Mouse (Mus musculus) spleen, adult 18-20 months (tissue): ENCODE measurements around the gene Csrp3.

Experiments used
- DNase-seq, 2 experiments: peaks; one replicate each; pipeline ENCODE4 v3.0.0; 2022; ENCODE audit warnings: mixed read lengths in 2 of 2

Gene Csrp3

DNA sequence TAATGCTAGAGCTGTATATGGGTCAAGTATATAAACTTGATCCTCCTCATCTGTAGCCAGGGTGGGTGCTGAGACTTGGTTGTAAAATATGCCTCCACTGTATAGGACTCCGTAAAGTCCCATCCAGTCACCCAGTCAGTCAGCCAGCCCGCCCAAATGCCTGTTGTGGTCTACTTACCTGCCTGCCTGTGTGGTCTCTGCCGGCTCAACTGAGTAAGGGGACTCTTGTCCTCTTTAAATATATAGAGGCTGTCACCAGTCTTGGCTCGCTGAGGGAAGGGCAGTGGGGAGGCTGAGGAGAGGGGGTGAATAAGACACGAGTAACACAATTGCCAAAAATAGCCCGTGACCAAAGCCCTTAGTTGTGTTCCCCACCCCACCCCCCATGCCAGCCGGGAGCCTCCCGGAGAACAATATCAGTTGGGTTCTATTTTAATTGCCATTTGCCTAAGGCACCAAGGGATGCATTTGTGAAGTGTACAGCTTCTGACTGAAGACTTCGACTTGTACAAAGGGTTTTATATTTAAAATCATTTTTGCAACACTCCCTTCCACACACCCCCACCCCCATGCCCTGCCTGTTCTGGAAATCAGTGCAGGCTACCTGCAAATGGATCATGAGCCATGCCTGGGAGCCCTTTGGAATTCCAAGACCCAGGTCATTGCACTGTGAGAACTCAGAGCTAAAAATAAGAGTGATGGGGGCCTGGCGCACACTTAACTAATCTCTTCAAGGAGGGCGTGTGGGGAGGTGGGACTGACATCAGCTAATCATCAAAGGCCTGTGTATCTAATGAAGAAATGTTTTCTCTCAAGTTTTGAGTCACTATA, at the start of gene Csrp3:
Gene Csrp3, minus strand, starts transcription at position 214 of the 831 bp plus-strand sequence.
- DNase-seq: no peak

DNA sequence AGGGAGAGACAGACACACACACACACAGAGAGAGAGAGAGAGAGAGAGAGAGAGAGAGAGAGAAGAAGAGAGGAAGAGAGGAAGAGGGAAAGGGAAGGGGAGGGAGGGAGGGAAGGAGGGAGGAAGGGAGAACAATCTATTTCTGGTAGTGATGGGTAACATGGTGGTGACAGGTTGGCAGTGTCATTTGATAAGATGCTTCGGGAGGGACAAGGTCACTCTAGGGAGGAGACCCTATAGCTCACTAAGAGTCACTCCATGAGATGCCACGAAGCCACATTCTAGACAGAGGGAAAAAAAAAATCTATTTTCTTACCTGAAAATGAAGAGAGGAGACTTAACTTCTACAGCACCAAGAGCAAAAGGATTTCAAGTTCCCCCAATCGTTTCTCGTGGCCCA, 48.2 kb upstream of the Csrp3 start:
- DNase-seq: no peak

DNA sequence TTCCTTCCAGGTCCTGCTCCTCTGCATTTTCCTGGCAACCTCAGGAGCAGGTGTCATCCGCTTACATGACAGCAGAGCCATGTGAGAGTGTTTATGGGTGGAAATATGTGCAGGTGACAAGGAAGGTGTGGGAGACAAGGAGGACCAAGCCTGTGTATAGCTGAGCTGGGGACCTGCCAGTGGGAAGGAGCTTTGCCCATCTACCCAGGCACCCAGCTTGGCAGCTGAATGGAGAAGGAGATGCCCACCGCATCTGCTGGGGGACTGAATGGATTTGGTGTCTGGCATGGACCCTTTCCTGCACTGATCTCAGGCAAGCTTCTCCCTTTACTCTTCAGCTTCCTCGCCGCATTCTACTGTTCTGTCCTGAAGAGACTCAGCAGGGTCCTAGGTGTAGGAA, 47.6 kb upstream of the Csrp3 start:
- no peak for DNase-seq

DNA sequence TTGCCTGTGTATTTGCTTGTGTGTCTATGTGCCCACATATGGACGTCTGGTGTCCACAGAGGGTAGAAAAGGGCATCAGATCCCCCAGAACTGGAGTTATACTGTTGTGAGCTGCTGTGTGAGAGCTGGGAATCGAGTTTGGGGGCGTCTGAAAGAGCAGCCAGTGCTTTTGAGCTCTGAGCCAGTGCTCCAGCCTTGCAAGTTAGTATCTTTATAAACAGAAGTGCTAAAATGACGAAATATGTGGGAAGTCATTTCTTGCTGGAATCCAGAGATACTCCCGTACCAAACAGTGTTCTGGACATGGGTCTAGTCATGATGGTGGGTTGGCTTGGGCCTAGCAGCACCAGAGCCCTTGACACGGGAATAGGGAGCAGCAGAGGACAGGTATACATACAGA, 46.9 kb upstream of the Csrp3 start:
- no peak for DNase-seq

DNA sequence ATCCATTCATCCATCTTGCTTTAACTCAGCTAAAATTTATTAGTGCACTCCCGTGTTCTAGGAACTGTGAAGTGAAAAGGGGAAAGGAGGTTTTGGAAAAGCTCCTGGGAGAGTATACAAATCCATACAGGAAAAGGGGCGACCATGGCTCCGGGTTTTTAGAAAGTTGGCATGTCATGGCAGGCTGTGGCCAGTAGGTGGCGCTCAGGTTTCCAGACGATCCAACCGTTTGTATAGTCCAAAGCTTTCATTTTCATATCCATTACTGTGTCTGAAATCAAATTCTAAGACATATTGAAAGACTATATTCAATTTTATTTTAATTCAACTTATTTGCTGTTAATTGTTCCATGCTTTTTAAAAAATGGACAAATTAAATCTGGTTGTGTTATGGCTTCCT, 46.3 kb upstream of the Csrp3 start:
- peak in 1 of 2 experiments; percentile 68 for DNase-seq

DNA sequence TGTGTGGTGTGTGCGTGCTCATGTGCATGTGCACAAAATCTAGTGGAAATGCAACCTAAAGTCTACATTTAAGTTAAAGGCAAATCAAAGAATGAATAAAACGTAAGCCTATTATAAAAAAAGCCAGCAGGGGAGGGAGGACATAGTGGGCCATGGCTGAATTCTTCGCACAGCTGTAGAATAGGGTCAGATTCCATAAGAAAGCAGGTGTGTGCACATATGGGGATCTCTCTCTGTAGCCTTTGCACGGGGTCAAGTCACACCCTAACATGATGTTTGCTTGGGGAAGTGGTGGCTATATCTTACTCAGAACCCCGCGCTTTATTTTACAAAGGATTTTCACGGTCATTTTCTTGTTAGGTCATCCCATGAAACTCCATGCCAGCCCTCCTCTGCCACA, 45.3 kb upstream of the Csrp3 start:
- DNase-seq: no peak

DNA sequence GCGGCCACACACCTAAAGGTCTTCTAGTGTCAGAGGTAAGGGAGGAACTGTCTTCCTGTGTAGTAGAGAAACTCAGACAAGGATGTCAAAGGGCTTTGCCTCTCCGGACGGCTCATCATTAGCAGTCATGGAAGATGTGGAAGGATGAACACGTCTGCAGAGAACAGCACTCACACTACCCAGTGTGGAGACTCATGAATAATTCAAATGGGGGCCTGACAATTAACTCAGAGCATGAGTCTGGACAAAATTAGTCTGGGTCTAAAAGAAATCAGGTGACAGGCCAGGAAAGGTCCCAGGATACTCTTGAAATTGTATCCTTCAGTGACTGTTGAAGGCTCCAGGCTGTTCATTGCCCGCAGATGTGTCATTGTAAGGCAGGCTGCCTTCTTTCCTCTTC, 43.2 kb upstream of the Csrp3 start:
- DNase-seq: no peak

DNA sequence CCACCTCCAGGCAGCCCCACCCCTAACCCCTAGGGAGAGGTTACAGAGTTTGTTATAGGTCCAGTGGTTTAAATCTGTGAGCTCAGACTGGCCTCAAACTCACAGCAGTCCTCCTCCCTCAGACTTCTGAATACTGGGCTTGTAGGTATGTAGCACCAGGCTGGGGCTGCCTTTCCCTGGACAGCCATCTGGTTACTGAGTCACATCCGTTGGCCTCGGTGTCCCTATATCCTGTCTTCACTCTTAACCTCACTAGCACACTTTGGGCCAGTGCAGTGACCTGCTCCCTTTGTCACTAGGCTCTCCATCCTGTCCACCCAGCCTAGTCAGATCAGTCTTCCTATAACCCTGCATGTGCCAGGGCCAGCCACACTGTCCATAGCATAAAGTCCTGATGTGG, 40.9 kb upstream of the Csrp3 start:
- no peak for DNase-seq

DNA sequence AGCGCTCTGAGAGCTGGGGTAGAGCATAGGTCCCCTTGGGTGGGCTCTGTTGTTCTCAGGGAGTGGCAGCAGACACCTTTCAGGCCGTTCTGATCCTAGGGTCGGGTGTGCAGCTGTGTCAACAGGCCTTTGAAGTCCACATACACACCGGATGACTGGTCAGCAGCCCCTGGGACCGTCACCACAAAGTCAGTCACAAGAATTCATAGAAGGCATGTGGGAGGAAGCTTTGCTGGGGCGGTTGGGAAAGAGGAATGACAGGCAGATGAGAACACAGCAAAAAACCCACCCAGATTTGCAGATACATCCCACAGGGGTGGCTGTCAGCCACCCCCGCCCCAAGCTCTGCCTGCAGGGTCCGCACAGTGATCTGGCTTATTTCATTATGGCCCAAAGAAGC, 40.1 kb upstream of the Csrp3 start:
- no peak for DNase-seq

DNA sequence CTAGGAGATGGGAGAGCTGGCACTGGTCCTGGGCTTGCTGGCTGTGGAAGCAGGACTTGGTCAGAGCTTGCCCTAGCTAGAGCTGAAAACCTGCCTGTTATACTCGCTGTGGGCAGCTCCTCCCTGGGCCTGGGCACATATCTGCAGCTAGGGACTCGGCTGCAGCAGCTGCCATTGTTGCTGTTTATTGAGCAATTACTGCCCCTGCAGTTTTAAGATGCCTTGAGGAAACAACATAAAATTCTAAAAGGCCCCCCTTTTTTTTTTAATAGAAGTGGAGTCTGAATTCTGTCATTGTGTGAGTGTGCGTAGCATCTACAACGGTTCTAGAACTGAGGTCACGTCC, 36.4 kb upstream of the Csrp3 start:
- no peak for DNase-seq

DNA sequence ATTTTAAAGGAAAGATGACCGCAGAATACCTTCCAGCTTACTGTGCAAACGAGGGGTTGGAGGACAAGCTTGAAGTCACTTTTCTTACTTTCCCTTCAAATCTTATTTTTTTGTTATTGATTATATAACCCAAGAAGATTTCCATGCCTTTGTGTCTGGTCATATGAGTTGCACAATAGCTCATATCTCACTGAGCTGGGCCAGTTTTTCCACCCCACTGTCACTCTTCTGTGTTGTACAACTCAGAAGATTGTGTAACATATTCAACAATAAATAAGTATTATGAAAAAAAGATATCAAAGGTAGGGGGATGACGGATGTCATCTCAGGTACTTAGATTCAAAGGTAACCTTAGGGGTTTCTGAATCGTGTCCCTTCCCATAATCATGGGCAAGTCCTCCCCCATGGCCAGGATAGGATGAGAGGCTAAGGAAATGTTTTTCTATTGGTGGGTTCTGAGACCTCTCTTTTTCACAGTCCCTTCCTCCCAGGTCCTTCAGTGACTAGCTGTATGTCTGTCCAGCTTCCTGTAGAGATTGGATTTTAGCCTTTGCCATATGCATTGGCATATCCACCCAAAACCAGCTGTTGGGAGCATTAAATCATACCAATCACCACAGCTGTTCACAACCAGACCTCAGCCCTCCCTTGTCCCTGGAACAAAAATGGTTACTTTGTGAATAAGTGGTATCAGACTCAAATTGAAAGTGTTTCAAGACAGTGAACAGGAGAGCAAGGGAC, 35.9 kb upstream of the Csrp3 start:
- DNase-seq: no peak

DNA sequence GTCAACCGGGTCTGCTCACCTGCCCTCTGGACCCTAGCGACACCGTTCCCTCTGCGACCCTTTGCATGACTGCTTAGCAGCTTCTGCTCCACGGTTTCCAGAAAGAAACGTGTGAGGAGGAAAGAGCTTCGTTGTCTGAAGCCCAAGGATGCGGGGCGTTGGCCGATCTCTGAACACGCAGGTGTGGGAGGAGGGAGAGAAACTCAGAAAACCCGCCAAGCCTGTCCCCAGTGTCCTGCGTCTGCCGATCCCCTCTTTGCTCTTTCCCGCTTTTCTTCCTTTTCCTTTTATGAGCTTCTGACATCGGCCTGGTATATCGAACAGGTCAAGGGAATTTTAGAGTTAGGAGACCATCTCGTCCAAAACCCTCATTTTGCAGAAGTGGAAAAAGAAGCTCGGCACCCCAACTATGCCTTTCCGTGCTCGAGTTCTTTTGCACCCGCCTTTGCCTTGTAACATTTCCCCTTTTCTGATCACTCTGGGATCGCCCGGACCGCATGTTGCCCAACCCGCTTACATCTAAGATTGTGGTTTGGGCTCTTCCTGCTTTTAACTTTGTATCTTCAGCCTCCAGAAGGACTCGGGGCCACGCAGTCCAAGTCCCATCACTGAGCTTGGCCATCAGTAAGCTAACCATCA, 34.3 kb upstream of the Csrp3 start:
- DNase-seq: peak in 1 of 2 experiments; percentile 17

DNA sequence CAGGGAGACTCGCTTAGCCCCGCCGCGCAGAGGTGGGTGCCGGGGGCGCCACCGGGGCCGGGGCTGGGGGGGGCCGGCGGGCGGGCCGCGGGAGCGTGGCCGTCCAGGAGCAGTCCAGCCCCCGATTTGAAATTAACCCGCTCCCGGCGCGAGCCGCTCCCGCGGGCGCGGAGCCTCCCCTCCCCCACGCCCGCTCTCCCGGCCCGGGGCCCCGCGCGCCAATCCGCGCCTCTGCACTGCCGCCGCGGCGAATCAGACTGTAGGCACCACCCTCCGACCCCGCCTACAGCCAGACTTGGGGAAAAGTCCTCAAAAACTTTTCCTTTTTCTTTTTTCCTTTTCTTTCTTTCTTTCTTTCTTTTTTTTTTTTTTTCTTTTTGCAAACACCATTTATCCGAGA, 33.7 kb upstream of the Csrp3 start, which contains the start of gene E2f8:
Gene E2f8, minus strand, starts transcription at position 111 of the 400 bp plus-strand sequence.
- peak; percentile 28 to 38 for DNase-seq

DNA sequence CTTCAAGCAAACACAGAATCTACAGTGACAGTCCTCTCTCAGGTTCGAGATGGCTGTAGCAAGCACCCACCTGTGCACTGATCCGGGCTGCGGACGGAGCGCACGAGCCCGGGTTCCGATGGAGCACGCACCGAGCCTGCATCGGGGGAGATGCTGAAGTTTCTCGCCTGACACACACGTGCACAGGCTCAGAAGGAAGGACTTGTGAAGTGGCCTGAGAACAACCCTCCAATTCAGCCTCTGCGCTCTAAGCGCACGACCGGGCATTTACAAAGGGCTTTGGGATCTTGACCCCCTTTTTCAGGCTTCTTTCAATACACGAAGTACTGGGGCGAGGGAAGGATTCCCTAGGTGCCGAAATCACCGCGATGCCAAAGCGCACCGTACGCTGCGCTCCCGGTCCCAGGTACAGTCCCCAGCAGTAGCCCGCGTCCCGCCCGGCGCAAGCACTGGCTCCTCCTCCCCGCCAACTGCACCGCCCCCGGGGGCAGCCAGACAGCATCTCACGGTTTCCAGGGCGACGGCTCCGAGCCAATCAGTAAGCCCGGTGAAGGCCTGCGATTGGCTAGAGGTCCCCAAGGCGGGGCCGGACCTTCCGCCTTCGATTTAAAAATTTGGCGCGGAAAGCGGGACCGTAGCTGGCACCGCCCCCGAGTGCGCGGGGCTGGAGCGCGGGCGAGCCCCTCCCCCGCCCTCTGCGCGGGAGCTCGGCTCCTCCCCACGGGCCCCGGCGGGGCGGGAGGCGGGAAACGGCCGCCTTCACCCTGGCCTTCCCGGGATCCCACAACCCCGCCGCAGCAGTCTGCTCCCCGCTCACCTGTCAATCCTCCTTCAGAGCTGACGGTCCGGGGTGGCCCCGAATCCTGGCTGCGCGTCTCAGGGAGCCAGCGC, 33.0 kb upstream of the Csrp3 start:
- peak; percentile 91 for DNase-seq

DNA sequence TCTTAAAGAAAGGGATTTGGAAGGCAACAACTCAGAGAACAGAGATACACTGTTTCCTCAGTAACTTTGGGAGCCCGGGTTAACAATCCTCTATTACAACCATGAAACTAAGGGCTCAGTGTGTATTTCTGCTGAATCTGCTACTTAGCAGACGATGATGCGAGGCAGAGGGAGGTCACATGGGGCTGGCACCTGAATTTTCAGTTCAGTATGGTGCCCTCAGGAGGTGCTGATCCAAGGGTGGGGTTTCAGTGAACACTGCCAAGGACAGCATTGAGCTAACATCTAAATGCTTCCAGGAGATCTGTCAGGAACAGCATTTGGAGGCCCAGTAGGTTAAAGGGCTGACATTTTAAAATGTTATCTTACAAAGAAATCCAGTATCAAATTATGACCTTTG, 31.7 kb upstream of the Csrp3 start:
- DNase-seq: no peak

DNA sequence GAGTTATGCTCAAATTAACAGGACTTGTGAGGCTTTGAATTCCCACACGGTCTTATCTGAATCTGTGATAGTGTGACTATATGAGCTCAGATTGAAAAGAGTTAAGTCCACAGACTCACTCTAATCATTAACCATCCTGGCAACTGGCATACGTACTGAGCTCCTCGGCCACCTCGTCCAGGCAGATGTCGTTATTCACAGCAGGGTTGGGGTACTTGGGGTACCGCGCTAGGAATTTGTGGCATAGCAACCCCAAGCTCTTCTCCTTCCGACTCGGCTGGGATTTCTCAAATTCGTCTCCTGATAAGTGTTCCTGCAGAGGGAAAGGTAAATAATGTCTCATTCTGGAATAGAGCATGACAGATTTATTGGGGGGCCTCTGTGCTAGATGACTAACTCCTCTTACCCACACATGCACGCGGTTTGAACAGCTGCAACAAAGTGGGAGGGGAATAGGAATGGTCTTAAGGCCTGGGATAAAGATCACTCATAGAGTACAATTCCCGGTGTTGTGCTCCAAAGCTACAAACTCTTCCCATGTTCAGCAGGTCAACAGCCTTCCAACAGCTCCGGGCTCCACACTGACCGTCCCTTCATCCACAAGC, 30.1 kb upstream of the Csrp3 start:
- DNase-seq: no peak

DNA sequence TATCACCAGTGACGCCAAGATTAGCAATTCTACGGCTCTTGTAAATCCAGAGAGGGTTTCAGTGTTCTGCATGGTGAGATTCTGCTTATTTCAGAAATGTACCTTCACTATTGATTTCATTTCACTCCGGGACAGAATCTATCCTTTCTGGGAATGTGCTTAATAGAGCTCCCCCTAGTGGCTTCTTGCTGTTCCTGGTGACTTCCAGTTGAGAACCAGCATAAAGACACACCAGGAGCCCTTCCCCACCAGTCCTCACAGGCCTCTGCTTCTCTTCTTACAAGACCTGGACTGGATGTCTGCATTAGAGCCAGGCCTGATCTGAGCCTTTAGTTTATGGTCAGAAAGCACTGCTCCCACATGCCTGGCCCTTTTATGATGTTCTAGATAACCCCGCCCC, 28.7 kb upstream of the Csrp3 start:
- peak in 1 of 2 experiments; percentile 30 for DNase-seq

DNA sequence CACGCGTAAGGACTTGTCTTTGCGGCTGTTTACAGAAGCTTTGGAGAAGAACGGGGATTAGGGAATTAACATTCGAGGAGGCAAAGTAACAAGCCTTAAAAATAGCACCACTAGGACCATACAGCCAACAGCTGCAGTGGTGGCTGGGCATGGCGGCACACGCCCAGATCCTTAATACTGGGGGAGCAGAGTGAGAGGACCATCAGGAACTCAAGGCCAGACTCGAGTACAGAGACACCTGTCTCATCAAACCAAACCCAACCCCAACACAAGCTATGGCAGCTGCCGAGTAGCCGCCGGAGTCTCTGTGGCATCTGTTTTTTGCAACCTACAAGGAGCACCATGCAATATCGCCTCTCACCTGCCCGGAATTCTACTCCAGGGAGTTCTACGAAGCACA, 27.3 kb upstream of the Csrp3 start:
- DNase-seq: no peak

DNA sequence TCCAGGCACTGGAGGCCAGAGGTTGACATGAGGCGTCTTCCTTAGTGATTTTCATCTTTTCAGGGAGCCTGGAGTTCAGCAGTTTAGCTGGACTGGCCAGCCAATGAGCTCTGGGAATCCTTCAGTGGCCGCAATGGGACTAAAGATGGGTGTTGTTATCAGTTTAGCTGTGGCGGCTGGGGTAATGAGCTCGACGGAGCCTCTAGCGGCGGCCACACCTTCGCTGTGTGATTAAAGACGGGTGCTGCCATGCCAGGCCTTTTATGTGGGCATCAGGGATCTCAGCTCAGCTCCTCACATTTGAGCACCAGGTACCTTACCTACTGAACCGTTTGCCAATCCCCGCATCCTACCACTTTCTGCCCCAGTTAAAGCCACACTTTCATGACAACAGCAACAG, 23.5 kb upstream of the Csrp3 start:
- no peak for DNase-seq

DNA sequence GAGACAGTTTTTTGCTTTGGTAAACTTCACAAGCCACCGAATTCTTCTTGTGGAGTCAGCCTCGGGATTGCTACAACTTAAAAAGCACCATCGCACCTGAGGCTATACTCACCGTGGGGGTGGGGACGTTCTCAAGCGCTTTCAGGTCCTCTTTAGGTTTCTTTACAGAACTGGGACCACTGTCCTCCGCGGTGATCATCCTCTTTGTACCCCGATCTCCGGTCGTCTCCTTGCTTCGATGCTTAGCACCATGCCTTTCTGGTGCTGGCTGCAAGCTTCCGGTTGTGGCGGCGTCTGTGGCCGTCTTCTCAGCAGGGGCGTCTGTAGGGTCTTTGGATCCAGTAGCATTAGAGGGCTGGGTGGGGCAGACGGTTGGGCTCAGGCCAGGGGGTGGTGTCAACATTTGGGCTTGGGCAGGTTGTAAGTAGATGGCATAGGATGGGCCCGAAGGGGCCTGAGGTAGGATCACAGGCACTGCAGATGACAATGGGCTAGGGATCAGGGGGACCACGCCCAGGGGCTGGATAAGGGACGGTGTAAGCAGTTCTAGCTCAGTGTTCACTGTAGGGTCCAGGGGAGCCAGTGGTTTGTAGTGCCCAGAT, 22.8 kb upstream of the Csrp3 start:
- no peak for DNase-seq

DNA sequence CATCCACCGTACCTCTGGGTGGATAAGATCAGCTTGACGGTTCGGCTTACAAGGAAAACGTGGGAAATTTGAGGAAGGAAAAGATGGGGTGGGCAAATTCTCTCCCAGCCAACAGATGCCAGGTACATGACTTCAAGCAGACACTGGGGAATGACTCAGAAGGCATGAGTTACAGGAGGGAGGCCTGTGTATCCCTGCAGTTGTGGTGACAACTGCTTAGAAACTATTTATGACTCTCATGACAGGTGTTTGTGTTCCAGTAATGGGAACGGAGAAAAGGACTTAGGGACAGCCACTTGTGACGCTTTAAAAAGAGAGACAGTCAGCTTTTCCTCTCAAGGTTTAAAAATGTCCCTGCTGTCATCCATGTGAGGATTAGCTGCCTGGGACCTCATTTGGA, 22.3 kb upstream of the Csrp3 start:
- no peak for DNase-seq

DNA sequence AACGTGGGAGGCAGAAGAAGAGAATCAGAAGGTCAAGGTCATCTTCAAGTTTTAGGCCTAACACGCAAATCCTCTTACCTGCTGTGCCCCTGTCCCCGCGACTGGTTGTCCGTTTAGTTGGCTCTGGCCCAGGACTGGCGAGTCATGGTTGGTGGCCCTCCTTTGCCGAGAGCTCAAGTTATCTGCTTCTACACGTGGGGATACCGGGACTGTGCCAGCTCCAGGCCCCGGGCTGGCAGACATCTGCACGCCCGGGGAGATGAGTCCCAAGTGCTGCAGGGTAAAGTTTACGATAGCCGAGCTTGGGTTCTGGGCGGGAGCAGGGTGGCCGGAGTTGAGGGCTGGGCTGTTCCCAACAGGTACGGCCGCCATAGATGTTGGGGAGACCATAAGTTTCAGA, 19.7 kb upstream of the Csrp3 start:
- DNase-seq: no peak
